ENCODE assay signal across 19 mouse cellular contexts in genomic region chr12:7774127-7774526, GRCm38 (mm10).
"Had no signal": no experiment of that assay in that cellular context is flagged by ENCODE, and none has a peak within 500 bp of the region (broad histone marks: within the 10 kb centered on the region; RNA-seq: fewer than 3 reads in every experiment).

No protein-coding gene starts in this region.

- H3K4me3 ChIP-seq: liver, embryonic 13.5 days; liver, embryonic 15.5 days; lung, embryonic 15.5 days; megakaryocyte, embryonic 14.5 days; midbrain, embryonic 13.5 days; midbrain, embryonic 15.5 days; neural tube, embryonic 12.5 days; stomach, embryonic 15.5 days had no signal

- ATAC-seq: liver, postnatal 0 days; lung, postnatal 0 days; midbrain, embryonic 13.5 days; midbrain, embryonic 15.5 days had no signal

- DNase-seq: liver, embryonic 13.5 days; liver, postnatal 0 days; lung, postnatal 14 days; lung, postnatal 36 days; right cerebral cortex, postnatal 14 days; thymus, adult 2 months; thymus, postnatal 25 days; thymus, postnatal 4 days had no signal

- H3K27me3 ChIP-seq: liver, embryonic 13.5 days; liver, embryonic 15.5 days; lung, embryonic 15.5 days; megakaryocyte, embryonic 14.5 days; midbrain, embryonic 13.5 days; midbrain, embryonic 15.5 days; neural tube, embryonic 12.5 days; stomach, embryonic 15.5 days had no signal

- H3K9ac ChIP-seq: liver, embryonic 13.5 days; liver, embryonic 15.5 days; liver, postnatal 0 days; lung, embryonic 15.5 days; midbrain, embryonic 13.5 days; midbrain, embryonic 15.5 days; neural tube, embryonic 12.5 days; stomach, embryonic 15.5 days had no signal

- H3K36me3 ChIP-seq: liver, embryonic 13.5 days; liver, embryonic 15.5 days; lung, embryonic 15.5 days; midbrain, embryonic 13.5 days; midbrain, embryonic 15.5 days; neural tube, embryonic 12.5 days; stomach, embryonic 15.5 days had no signal

- H3K4me2 ChIP-seq: liver, embryonic 13.5 days; liver, embryonic 15.5 days; lung, embryonic 15.5 days; midbrain, embryonic 11.5 days; midbrain, embryonic 13.5 days; midbrain, embryonic 15.5 days; neural tube, embryonic 12.5 days; stomach, embryonic 15.5 days had no signal

- H3K9me3 ChIP-seq: liver, embryonic 13.5 days; liver, embryonic 15.5 days; lung, embryonic 15.5 days; midbrain, embryonic 13.5 days; midbrain, embryonic 15.5 days; neural tube, embryonic 12.5 days; stomach, embryonic 15.5 days had no signal

- H3K4me1 ChIP-seq: liver, embryonic 13.5 days; liver, embryonic 15.5 days; lung, embryonic 15.5 days; megakaryocyte, embryonic 14.5 days; midbrain, embryonic 15.5 days; stomach, embryonic 15.5 days had no signal

- H3K27ac ChIP-seq: liver, embryonic 13.5 days; liver, embryonic 15.5 days; lung, embryonic 15.5 days; macrophage; midbrain, embryonic 13.5 days; midbrain, embryonic 15.5 days; neural tube, embryonic 12.5 days; stomach, embryonic 15.5 days; stomach, postnatal 0 days had no signal
